Mouse (Mus musculus): ENCODE results near the gene Pdxk. TPM values are rescaled to one million over a fixed set of nuclear protein-coding genes. Genes with fewer than 3 reads are reported as not detected.
"Not testable (repeated sequence)": the region's sequence is repeated elsewhere in the genome, so short reads cannot be mapped to it uniquely, and the experiment has no call there.

Gene Pdxk
- polyA plus RNA-seq, 1 experiment: 0.14 TPM

DNA sequence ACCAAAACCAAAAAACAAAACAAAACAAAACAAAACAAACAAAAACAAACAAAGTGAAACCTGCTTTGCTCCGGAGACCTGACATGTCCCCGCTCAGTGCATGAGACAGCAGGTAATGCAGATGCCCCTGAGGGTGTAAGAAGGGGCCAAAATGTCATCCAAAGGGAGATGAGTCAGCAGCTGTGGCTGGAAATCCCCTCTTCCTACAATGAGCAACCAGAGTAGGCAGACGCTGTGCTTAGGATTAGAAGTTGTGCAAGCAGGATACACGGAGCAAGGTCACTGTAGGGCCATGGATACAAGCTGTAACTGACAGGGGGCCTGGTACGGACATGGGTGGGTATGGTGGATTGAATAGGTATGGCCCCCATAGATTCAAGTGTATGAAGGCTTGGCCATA lies 35.6 kb downstream of the Pdxk start:
- H3K4me1 ChIP-seq (ENCODE audit: control insufficient read depth): peaks cover 23% of the 10 kb centered on the region
- no peak overlapping the region for H3K4me3 ChIP-seq (replicated peaks)
- peaks cover 11% of the 10 kb centered on the region for H3K36me3 ChIP-seq (ENCODE audit: control insufficient read depth)
- H3K27me3 ChIP-seq (ENCODE audit: control insufficient read depth): no peaks in the 10 kb centered on the region
- no peak for TF ChIP-seq TAL1 (IDR thresholded peaks at IDR 0.05; ENCODE audit: low read length)
- TF ChIP-seq GATA1 (IDR thresholded peaks at IDR 0.05; ENCODE audit: low read length): no peak
- no peaks in the 10 kb centered on the region for H3K9me3 ChIP-seq (ENCODE audit: control insufficient read depth, low read length)

- no peaks in the 10 kb centered on the region for H3K9me3 ChIP-seq (ENCODE audit: control insufficient read depth, low read length)
- no peak overlapping the region for H3K4me3 ChIP-seq (replicated peaks)
- H3K27me3 ChIP-seq (ENCODE audit: control insufficient read depth): no peaks in the 10 kb centered on the region
- H3K4me1 ChIP-seq (ENCODE audit: control insufficient read depth): peaks cover 23% of the 10 kb centered on the region
- no peak for TF ChIP-seq GATA1 (IDR thresholded peaks at IDR 0.05; ENCODE audit: low read length)
- no peak for TF ChIP-seq TAL1 (IDR thresholded peaks at IDR 0.05; ENCODE audit: low read length)
- H3K36me3 ChIP-seq (ENCODE audit: control insufficient read depth): peaks cover 11% of the 10 kb centered on the region
Observed at GRCm38 (mm10) chr10:78428070-78428469, 36.7 kb downstream of the Pdxk start.

DNA sequence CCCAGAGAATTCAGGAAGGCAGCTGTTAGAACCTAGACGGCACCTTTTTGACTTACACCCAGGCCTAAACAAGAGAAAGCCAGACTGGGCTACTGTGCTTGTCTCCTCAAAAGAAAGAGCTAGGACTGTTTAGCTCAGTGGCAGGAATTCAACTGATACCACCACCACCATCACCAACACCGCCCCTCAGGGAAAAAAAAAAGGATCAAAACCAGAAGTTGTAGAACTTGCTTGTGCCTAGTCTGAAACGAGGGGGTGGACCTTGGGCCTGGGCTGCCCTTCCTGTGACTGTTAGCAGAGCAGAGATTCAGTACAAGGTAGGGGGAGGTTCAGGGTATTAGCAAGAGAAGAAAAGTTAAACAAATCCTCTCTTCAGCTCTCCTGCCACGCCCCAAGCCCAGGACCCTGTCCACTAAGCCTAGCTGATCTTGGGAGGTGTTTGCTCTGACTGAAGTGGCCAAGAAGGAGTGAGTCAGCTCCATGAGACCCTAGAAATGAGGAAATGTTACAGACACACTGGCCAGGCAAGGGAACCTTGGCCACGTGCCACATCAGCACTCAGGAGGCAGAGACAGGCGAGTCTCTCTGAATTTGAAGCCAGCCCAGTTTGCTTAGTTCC lies 38.5 kb downstream of the Pdxk start:
- Histone ChIP-seq H3K4me1 (ENCODE audit: control insufficient read depth) (peaks cover 26% of the 10 kb centered on the region), H3K4me3 (replicated peaks) (peak overlapping the region; percentile 69), H3K36me3 (ENCODE audit: control insufficient read depth) (peaks cover 11% of the 10 kb centered on the region), H3K27me3 (ENCODE audit: control insufficient read depth) (no peaks in the 10 kb centered on the region), H3K9me3 (ENCODE audit: control insufficient read depth, low read length) (no peaks in the 10 kb centered on the region)
- TF ChIP-seq TAL1 (IDR thresholded peaks at IDR 0.05; ENCODE audit: low read length) (no peak), GATA1 (IDR thresholded peaks at IDR 0.05; ENCODE audit: low read length) (no peak)

- Histone ChIP-seq H3K27me3 (ENCODE audit: control insufficient read depth) (no peaks in the 10 kb centered on the region), H3K4me1 (ENCODE audit: control insufficient read depth) (peaks cover 26% of the 10 kb centered on the region)
- TF ChIP-seq GATA1 (IDR thresholded peaks at IDR 0.05; ENCODE audit: low read length): no peak
- no peak for TF ChIP-seq TAL1 (IDR thresholded peaks at IDR 0.05; ENCODE audit: low read length)
Observed at GRCm38 (mm10) chr10:78425181-78426041, 39.4 kb downstream of the Pdxk start, which contains the start of gene Cstb. Gene Cstb (plus strand): TSS chr10:78425669.

DNA sequence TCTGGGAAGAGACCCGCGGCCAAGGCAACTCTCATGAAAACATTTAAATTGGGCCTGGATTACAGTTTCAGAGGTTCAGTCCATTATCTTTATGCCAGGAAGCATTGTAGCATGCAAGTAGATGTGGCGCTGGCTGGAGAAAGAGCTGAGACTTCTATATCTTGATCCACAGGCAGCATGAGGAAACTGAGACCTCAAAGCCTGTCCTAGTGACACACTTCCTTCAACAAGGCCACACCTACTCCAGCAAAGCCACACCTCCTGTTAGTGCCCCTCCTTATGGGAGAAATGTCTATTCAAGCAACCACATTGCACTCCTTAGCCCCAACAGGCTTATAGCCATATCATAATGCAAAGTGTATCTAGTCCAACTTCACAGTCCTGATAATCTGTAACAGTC lies 42.2 kb downstream of the Pdxk start:
- H3K4me1 ChIP-seq (ENCODE audit: control insufficient read depth): peaks cover 21% of the 10 kb centered on the region
- TF ChIP-seq TAL1 (IDR thresholded peaks at IDR 0.05; ENCODE audit: low read length) (no peak), GATA1 (IDR thresholded peaks at IDR 0.05; ENCODE audit: low read length) (no peak)
- H3K9me3 ChIP-seq (ENCODE audit: control insufficient read depth, low read length): no peaks in the 10 kb centered on the region
- no peaks in the 10 kb centered on the region for H3K27me3 ChIP-seq (ENCODE audit: control insufficient read depth)
- H3K4me3 ChIP-seq (replicated peaks): no peak overlapping the region
- H3K36me3 ChIP-seq (ENCODE audit: control insufficient read depth): peaks cover 4% of the 10 kb centered on the region; the same call in 1 of the 2 replicates

More at GRCm38 (mm10) chr10:78425181-78426041, 39.4 kb downstream of the Pdxk start, which contains the start of gene Cstb:
- Histone ChIP-seq H3K36me3 (ENCODE audit: control insufficient read depth) (peaks cover 11% of the 10 kb centered on the region), H3K9me3 (ENCODE audit: control insufficient read depth, low read length) (no peaks in the 10 kb centered on the region), H3K4me3 (replicated peaks) (peak within 1 kb of the TSS; percentile 69)

DNA sequence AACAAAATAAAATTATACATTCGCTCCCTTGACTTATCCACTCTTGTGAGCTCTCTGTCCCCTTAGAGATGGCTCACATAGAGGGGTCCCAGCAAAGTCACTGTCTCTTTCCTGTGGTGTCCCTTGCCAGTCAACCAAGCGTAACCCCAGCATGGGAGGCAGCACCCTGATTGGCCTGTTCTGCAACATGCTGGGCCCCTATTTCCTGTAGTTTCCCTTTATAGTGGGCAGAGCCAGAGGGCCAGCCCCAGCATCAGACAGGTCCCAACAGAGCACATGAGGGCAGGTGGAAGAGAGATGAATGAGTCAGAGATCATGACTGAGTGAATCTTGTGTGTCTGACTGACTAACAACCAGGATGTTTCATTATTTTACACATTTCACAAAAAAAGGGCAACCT lies 43.8 kb downstream of the Pdxk start:
- TF ChIP-seq TAL1 (IDR thresholded peaks at IDR 0.05; ENCODE audit: low read length): no peak
- no peak for TF ChIP-seq GATA1 (IDR thresholded peaks at IDR 0.05; ENCODE audit: low read length)
- Histone ChIP-seq H3K36me3 (ENCODE audit: control insufficient read depth) (no peaks in the 10 kb centered on the region), H3K27me3 (ENCODE audit: control insufficient read depth) (no peaks in the 10 kb centered on the region), H3K9me3 (ENCODE audit: control insufficient read depth, low read length) (no peaks in the 10 kb centered on the region), H3K4me3 (replicated peaks) (no peak overlapping the region), H3K4me1 (ENCODE audit: control insufficient read depth) (peaks cover 14% of the 10 kb centered on the region)

DNA sequence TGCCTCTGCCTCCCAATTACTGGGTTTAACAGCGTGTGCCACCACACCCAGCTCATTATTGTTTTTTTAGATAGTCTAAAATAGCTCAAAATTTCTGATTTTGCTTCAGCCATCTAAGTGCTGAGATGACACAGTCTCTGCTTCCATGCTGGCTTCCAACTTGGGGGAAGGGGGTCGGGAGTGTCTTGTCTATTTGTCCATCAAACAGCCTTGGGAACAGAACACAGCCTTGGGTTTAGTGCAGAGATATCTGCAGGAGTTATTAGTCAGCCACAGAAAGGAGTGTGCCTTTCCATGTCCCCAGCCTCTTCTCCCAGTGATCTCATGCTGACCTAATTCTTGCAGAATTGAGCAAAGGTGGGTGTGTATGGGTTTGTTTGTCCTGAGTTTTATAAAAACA lies 46.0 kb downstream of the Pdxk start:
- TF ChIP-seq GATA1 (IDR thresholded peaks at IDR 0.05; ENCODE audit: low read length) (no peak), TAL1 (IDR thresholded peaks at IDR 0.05; ENCODE audit: low read length) (no peak)
- Histone ChIP-seq H3K9me3 (ENCODE audit: control insufficient read depth, low read length) (no peaks in the 10 kb centered on the region), H3K4me1 (ENCODE audit: control insufficient read depth) (peaks cover 2% of the 10 kb centered on the region), H3K4me3 (replicated peaks) (no peak overlapping the region), H3K36me3 (ENCODE audit: control insufficient read depth) (no peaks in the 10 kb centered on the region), H3K27me3 (ENCODE audit: control insufficient read depth) (no peaks in the 10 kb centered on the region)

GRCm38 (mm10) chr10:78417888-78418287 lies 46.9 kb downstream of the Pdxk start:
- TF ChIP-seq GATA1 (IDR thresholded peaks at IDR 0.05; ENCODE audit: low read length) (no peak), TAL1 (IDR thresholded peaks at IDR 0.05; ENCODE audit: low read length) (no peak)
- Histone ChIP-seq H3K36me3 (ENCODE audit: control insufficient read depth) (no peaks in the 10 kb centered on the region), H3K27me3 (ENCODE audit: control insufficient read depth) (no peaks in the 10 kb centered on the region), H3K9me3 (ENCODE audit: control insufficient read depth, low read length) (no peaks in the 10 kb centered on the region), H3K4me1 (ENCODE audit: control insufficient read depth) (peaks cover 8% of the 10 kb centered on the region), H3K4me3 (replicated peaks) (no peak overlapping the region)

DNA sequence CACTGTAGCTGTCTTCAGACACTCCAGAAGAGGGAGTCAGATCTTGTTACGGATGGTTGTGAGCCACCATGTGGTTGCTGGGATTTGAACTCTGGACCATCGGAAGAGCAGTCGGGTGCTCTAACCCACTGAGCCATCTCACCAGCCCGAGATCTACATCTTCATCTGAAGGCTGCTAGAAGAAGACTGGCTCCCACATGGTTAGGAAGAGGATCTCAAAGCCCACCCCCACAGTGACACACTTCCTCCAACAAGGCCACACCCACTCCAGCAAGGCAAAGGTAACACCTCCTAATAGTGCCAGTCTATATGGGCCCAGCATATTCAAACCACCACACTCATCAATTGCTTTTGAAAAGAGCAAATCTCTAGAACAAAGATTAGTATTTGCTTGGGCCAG lies 49.8 kb downstream of the Pdxk start:
- H3K9me3 ChIP-seq (ENCODE audit: control insufficient read depth, low read length); H3K4me3 ChIP-seq (replicated peaks); H3K27me3 ChIP-seq (ENCODE audit: control insufficient read depth): not testable (repeated sequence)
- Histone ChIP-seq H3K36me3 (ENCODE audit: control insufficient read depth) (peaks cover 14% of the 10 kb centered on the region), H3K4me1 (ENCODE audit: control insufficient read depth) (peaks cover 29% of the 10 kb centered on the region)
